ENCODE assay signal across 10 mouse cellular contexts in genomic region chr16:38812521-38812920, GRCm38 (mm10). TPM values are rescaled to one million over a fixed set of nuclear protein-coding genes. Genes with fewer than 3 reads are reported as not detected.
DNase-seq lines count a peak whose midpoint lies in the region; ATAC-seq lines count a peak whose summit lies in the region.
"Had no signal": no experiment of that assay in that cellular context is flagged by ENCODE, and none has a peak within 500 bp of the region (broad histone marks: within the 10 kb centered on the region; RNA-seq: fewer than 3 reads in every experiment).

No protein-coding gene starts in this region.

- WGBS in hindbrain, embryonic 11.5 days, result 34% methylated on average over 8 of the region's 8 CpGs
- 34% methylated on average over 8 of the region's 8 CpGs for WGBS in hindbrain, embryonic 12.5 days

- no peaks in the 10 kb centered on the region for H3K36me3 ChIP-seq in hindbrain, embryonic 11.5 days (ENCODE audit: control insufficient read depth, insufficient read depth, low read length)
- no peaks in the 10 kb centered on the region for H3K36me3 ChIP-seq in hindbrain, embryonic 12.5 days
- H3K36me3 ChIP-seq: embryonic facial prominence, embryonic 12.5 days; neural tube, embryonic 12.5 days had no signal

- no peaks in the 10 kb centered on the region for H3K27me3 ChIP-seq in hindbrain, embryonic 11.5 days (ENCODE audit: control insufficient read depth, insufficient read depth, low read length)
- H3K27me3 ChIP-seq in hindbrain, embryonic 12.5 days, result no peaks in the 10 kb centered on the region
- H3K27me3 ChIP-seq: embryonic facial prominence, embryonic 12.5 days; neural tube, embryonic 12.5 days had no signal

- H3K9ac ChIP-seq in hindbrain, embryonic 11.5 days (ENCODE audit: low read depth, low read length), result no peak overlapping the region
- H3K9ac ChIP-seq in hindbrain, embryonic 12.5 days, result no peak overlapping the region
- H3K9ac ChIP-seq: embryonic facial prominence, embryonic 12.5 days; neural tube, embryonic 12.5 days had no signal

- intact Hi-C loops in heart, postnatal 10 days (cut with DNase I), result loop anchor here (1.0 to 10.0 kb wide), 3 partner anchors 78 to 276 kb away; no protein-coding TSS in a partner anchor

- H3K9me3 ChIP-seq in hindbrain, embryonic 11.5 days (ENCODE audit: control insufficient read depth, low read length), result no peaks in the 10 kb centered on the region
- no peaks in the 10 kb centered on the region for H3K9me3 ChIP-seq in hindbrain, embryonic 12.5 days (replicated peaks)
- H3K9me3 ChIP-seq: embryonic facial prominence, embryonic 12.5 days; neural tube, embryonic 12.5 days had no signal

- no peak overlapping the region for H3K27ac ChIP-seq in hindbrain, embryonic 11.5 days (ENCODE audit: low read depth, low read length)
- H3K27ac ChIP-seq in hindbrain, embryonic 12.5 days, result no peak overlapping the region
- H3K27ac ChIP-seq: embryonic facial prominence, embryonic 12.5 days; neural tube, embryonic 12.5 days had no signal

- no peaks in the 10 kb centered on the region for H3K4me1 ChIP-seq in hindbrain, embryonic 11.5 days (replicated peaks; ENCODE audit: control insufficient read depth, insufficient read depth, low read length)
- peaks cover 10% of the 10 kb centered on the region for H3K4me1 ChIP-seq in hindbrain, embryonic 12.5 days
- H3K4me1 ChIP-seq: neural tube, embryonic 12.5 days had no signal

- H3K4me2 ChIP-seq in hindbrain, embryonic 11.5 days (replicated peaks; ENCODE audit: low read depth, low read length), result no peak overlapping the region
- no peak overlapping the region for H3K4me2 ChIP-seq in hindbrain, embryonic 12.5 days (replicated peaks)
- H3K4me2 ChIP-seq: embryonic facial prominence, embryonic 12.5 days; neural tube, embryonic 12.5 days had no signal

- no peak for ATAC-seq in hindbrain, embryonic 11.5 days (ENCODE audit: low FRiP score)
- ATAC-seq in hindbrain, embryonic 12.5 days (ENCODE audit: low FRiP score), result no peak

- no peak overlapping the region for H3K4me3 ChIP-seq in hindbrain, embryonic 11.5 days (ENCODE audit: low read depth, low read length)
- no peak overlapping the region for H3K4me3 ChIP-seq in hindbrain, embryonic 12.5 days
- H3K4me3 ChIP-seq: embryonic facial prominence, embryonic 12.5 days; neural tube, embryonic 12.5 days had no signal

- DNase-seq in hindbrain, embryonic 11.5 days (ENCODE audit: low spot score), result peak; percentile 81
- DNase-seq in adrenal gland, adult (ENCODE audit: inconsistent age in 2 of 2, low spot score in 1 of 2), result peak; percentile 46 to 82
- peak; percentile 90 for DNase-seq in embryo, embryonic 10.5 days (ENCODE audit: low spot score)
- DNase-seq in heart, postnatal 10 days, result peak; percentile 79 to 88
- peak; percentile 37 to 73 for DNase-seq in layer of hippocampus, postnatal 25 days (ENCODE audit: extremely low spot score in 1 of 2, low spot score in 1 of 2)
- peak; percentile 77 for DNase-seq in mesoderm, embryonic 11.5 days (ENCODE audit: low read depth, low spot score)
- DNase-seq in spleen, postnatal 4 days (ENCODE audit: low spot score in 2 of 2), result peak; percentile 49 to 76

RNA-seq across cellular contexts. Expression of gene Upk1b, which starts 12.4 kb away (rescaled TPM):
- polyA plus RNA-seq in hindbrain, embryonic 11.5 days (2014; fragmentation: Nextera tagmentation; extraction: Ambion mirVana), result 2.0 and 4.6 TPM in 2 replicates
- 3.2 and 3.8 TPM in 2 replicates for polyA plus RNA-seq in hindbrain, embryonic 12.5 days (2016; fragmentation: Nextera tagmentation; extraction: Ambion mirVana)
- total RNA-seq in heart, postnatal 10 days (2021), result 1 to 10 TPM; 6.2 to 7.9 TPM
- 1 to 10 TPM; 1.2 to 1.6 TPM for total RNA-seq in layer of hippocampus, postnatal 25 days (2021)

RNA-seq across cellular contexts. Expression of gene 4930435E12Rik, which starts 16.0 kb away (rescaled TPM):
- not detected in 2 replicates for polyA plus RNA-seq in hindbrain, embryonic 11.5 days (2014; fragmentation: Nextera tagmentation; extraction: Ambion mirVana)
- not detected in 2 replicates for polyA plus RNA-seq in hindbrain, embryonic 12.5 days (2016; fragmentation: Nextera tagmentation; extraction: Ambion mirVana)
- total RNA-seq in heart, postnatal 10 days (2021), result not detected
- not detected for total RNA-seq in layer of hippocampus, postnatal 25 days (2021)
- polyA plus RNA-seq: embryonic facial prominence, embryonic 12.5 days; neural tube, embryonic 12.5 days had no signal
